Mouse (Mus musculus): ENCODE measurements around the gene Plxna4. TPM values are rescaled to one million over a fixed set of nuclear protein-coding genes. Genes with fewer than 3 reads are reported as not detected.

Plxna4 gene
- polyA plus RNA-seq, 1 experiment = 3.5 TPM

DNA sequence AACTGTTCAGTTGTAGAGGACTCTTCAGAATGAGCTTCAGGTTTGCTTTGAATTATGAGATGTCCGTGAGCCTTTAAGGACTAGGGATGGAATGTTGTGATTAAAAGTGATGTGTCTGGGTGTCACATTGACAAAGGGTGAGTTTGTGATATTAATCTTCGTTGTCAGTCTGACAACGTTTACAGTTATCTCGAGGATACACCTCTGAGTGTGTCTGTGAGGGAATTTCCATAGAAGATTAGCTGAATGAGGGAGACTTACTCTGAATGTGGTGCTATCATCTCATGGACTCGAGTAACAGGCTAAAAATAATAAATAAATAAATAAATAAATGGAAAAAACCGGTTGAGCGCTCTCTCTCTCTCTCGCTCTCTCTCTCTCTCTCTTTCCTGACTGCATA lies 122.9 kb downstream of the Plxna4 start:
- H3K4me1 ChIP-seq = peaks cover 64% of the 10 kb centered on the region
- peaks cover 3% of the 10 kb centered on the region; the same call in 1 of the 2 replicates for H3K9me3 ChIP-seq
- H3K36me3 ChIP-seq (replicated peaks; ENCODE audit: low read length) = peaks cover 6% of the 10 kb centered on the region
- peaks cover 9% of the 10 kb centered on the region for H3K27me3 ChIP-seq (replicated peaks)
- H3K4me3 ChIP-seq (replicated peaks) = no peak overlapping the region
- no peak for TF ChIP-seq GATA1 (IDR thresholded peaks at IDR 0.05; ENCODE audit: borderline replicate concordance, low read length)
- TF ChIP-seq FLI1 (IDR thresholded peaks at IDR 0.05; ENCODE audit: low read length) = no peak

- Histone ChIP-seq H3K27me3 (replicated peaks) (peaks cover 11% of the 10 kb centered on the region), H3K36me3 (replicated peaks; ENCODE audit: low read length) (peaks cover 10% of the 10 kb centered on the region), H3K4me1 (peaks cover 68% of the 10 kb centered on the region), H3K4me3 (replicated peaks) (no peak overlapping the region), H3K9me3 (peaks cover 3% of the 10 kb centered on the region; the same call in 1 of the 2 replicates)
- TF ChIP-seq GATA1 (IDR thresholded peaks at IDR 0.05; ENCODE audit: borderline replicate concordance, low read length) = no peak
- TF ChIP-seq FLI1 (IDR thresholded peaks at IDR 0.05; ENCODE audit: low read length) = no peak
Measured at GRCm38 (mm10) chr6:32464637-32465036, 123.4 kb downstream of the Plxna4 start.

DNA sequence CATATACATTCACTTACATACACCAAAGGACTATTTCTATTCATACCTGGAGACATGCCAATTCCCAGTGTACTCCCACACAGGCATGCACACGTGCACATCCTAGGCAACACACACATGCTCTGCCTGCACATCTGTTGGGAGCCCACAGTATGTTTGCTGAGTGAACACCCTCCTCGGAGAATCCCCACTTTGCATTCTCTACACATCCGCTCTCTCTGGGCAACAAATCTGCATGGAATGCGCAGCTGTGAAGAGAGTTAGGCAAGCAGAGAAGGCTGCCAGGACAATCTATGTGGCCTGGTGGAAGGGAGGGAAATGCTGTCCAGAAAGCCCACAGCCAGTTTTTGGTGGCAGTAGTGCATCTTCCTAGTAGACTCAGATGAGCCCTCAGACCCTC lies 123.9 kb downstream of the Plxna4 start:
- Histone ChIP-seq H3K4me1 (peaks cover 63% of the 10 kb centered on the region), H3K9me3 (peaks cover 3% of the 10 kb centered on the region; the same call in 1 of the 2 replicates), H3K27me3 (replicated peaks) (peaks cover 13% of the 10 kb centered on the region), H3K4me3 (replicated peaks) (peak overlapping the region; percentile 4), H3K36me3 (replicated peaks; ENCODE audit: low read length) (peaks cover 15% of the 10 kb centered on the region)
- TF ChIP-seq GATA1 (IDR thresholded peaks at IDR 0.05; ENCODE audit: borderline replicate concordance, low read length) (no peak), FLI1 (IDR thresholded peaks at IDR 0.05; ENCODE audit: low read length) (no peak)

DNA sequence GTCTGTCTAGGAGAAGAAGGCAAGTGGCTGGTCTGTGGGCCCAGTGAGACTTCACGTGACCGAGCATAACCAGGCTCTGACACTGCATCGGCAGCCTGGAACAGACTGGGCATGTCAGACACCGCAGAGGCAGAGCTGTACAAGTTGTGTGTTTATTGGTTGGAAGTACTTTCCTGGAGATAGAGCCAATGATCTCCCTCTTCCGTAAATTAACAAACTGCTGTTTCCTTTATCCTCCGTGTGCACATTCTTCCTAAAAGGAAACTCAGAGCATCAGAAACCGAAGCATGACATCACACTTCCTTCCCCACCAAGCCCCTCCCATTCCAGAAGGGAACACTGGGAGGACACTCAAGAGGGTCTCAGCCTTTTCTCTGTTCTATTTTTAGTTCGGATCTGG lies 127.6 kb downstream of the Plxna4 start:
- H3K4me1 ChIP-seq = peaks cover 52% of the 10 kb centered on the region

DNA sequence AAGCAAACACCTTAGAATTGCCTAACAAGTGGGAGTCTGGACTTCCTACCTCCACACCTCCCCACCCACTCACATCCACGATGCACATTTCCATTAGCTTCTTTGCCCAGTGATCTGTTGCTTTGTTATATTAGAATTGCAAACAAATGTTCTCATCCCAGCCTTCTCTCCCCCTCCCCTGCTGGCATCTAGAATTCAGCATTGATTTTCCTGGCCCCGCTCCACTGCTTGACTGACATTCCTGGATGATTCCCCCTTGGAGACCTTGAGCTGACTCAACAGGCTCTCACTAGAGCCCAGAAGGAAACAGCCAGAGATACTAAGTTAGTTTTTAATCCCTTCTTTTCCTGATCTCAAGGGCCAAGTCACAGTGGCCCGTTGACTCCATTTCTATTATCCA lies 131.4 kb downstream of the Plxna4 start:
- TF ChIP-seq FLI1 (IDR thresholded peaks at IDR 0.05; ENCODE audit: low read length) (no peak), GATA1 (IDR thresholded peaks at IDR 0.05; ENCODE audit: borderline replicate concordance, low read length) (no peak)
- Histone ChIP-seq H3K4me3 (replicated peaks) (no peak overlapping the region), H3K27me3 (replicated peaks) (peaks cover 13% of the 10 kb centered on the region), H3K36me3 (replicated peaks; ENCODE audit: low read length) (peaks cover 25% of the 10 kb centered on the region), H3K9me3 (no peaks in the 10 kb centered on the region), H3K4me1 (peaks cover 31% of the 10 kb centered on the region)

More for the DNA sequence above, 127.6 kb downstream of the Plxna4 start:
- TF ChIP-seq FLI1 (IDR thresholded peaks at IDR 0.05; ENCODE audit: low read length) (no peak), GATA1 (IDR thresholded peaks at IDR 0.05; ENCODE audit: borderline replicate concordance, low read length) (no peak)
- Histone ChIP-seq H3K36me3 (replicated peaks; ENCODE audit: low read length) (peaks cover 16% of the 10 kb centered on the region), H3K9me3 (peaks cover under 1% of the 10 kb centered on the region; the same call in 1 of the 2 replicates), H3K4me3 (replicated peaks) (peak overlapping the region; percentile 80), H3K27me3 (replicated peaks) (peaks cover 18% of the 10 kb centered on the region)

DNA sequence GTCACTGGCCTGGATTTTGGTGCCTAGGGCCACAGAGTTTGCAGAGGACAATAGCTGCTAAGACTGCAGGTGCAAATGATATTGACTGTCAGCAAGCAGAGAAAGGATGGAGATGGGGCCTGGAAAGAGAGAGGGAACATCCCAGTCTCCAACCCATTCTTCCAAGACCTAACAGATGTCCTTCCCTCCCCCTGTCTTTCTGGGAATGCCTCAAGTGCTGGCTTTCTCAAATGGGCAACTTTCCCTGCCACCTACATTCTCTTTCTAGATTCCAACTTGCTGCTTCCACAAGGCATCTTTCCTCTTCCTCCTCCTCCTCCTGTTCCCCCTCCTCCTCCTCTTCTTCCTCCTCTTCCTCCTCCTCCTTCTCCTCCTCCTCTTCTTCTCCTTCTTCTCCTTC lies 136.1 kb downstream of the Plxna4 start:
- TF ChIP-seq GATA1 (IDR thresholded peaks at IDR 0.05; ENCODE audit: borderline replicate concordance, low read length) (no peak), FLI1 (IDR thresholded peaks at IDR 0.05; ENCODE audit: low read length) (no peak)
- no peaks in the 10 kb centered on the region for H3K9me3 ChIP-seq
- peaks cover 9% of the 10 kb centered on the region; the same call in 1 of the 2 replicates for H3K4me1 ChIP-seq
- H3K27me3 ChIP-seq (replicated peaks) = peaks cover 6% of the 10 kb centered on the region
- H3K36me3 ChIP-seq (replicated peaks; ENCODE audit: low read length) = peaks cover 13% of the 10 kb centered on the region
- H3K4me3 ChIP-seq (replicated peaks) = no peak overlapping the region

DNA sequence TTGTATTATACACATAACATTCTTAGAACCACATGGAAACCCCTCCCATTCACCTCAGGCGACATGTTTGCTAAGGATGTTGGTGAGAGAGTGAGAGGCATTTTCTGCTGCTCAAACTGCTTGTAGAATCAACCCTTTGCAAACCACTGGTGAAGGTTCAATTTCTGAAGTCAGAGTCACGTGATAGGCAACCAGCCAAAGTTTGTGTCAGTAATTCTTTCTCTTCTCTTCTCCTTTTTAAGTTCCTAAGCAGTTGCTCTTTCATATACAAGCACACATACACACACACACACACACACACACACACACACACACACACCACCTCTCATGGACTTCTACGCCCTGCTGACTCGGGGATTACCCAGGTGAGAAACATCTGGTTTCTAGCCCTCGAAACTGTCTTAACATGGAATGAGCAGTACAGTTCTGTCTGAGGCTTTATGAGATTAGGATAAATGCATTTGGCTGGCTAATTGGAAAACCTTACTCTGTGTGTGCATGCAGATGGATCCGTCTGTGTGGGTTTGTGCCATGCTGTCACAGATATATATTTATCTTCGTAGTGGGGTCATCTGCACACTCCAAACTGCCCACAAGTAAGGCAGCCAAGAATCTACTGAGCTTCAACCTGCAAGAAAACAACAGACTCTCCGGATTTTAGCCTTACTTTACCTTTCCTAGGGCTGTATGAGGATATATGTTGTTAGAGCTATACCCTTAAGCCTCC lies 138.6 kb downstream of the Plxna4 start:
- peaks cover 13% of the 10 kb centered on the region for H3K36me3 ChIP-seq (replicated peaks; ENCODE audit: low read length)
- no peaks in the 10 kb centered on the region for H3K9me3 ChIP-seq
- TF ChIP-seq FLI1 (IDR thresholded peaks at IDR 0.05; ENCODE audit: low read length) = no peak
- TF ChIP-seq GATA1 (IDR thresholded peaks at IDR 0.05; ENCODE audit: borderline replicate concordance, low read length) = no peak
- H3K4me1 ChIP-seq = peaks cover 6% of the 10 kb centered on the region; the same call in 1 of the 2 replicates
- H3K27me3 ChIP-seq (replicated peaks) = peaks cover 7% of the 10 kb centered on the region
- H3K4me3 ChIP-seq (replicated peaks) = no peak overlapping the region

DNA sequence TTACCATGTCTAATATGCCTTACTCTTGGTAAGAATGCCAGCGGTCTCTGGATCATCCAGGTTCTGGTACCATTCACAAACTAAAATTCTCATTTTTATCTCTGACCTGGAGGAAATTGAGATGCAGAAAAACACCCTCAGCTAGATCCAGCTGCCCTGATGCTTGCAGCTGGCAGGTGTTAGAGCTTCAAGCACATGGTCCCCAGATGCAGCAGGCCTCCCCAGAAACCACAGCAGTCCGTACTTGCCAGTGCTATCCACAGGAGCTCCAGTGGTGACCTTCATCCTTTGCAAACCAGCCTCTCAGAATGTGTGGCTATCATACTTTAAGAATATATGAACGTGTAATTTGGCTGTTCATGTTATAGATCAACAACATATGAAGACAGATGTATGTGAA lies 139.2 kb downstream of the Plxna4 start:
- H3K27me3 ChIP-seq (replicated peaks) = peaks cover 7% of the 10 kb centered on the region
- TF ChIP-seq FLI1 (IDR thresholded peaks at IDR 0.05; ENCODE audit: low read length) (no peak), GATA1 (IDR thresholded peaks at IDR 0.05; ENCODE audit: borderline replicate concordance, low read length) (no peak)
- H3K4me3 ChIP-seq (replicated peaks) = no peak overlapping the region
- peaks cover 13% of the 10 kb centered on the region for H3K36me3 ChIP-seq (replicated peaks; ENCODE audit: low read length)
- peaks cover 6% of the 10 kb centered on the region; the same call in 1 of the 2 replicates for H3K4me1 ChIP-seq
- H3K9me3 ChIP-seq = no peaks in the 10 kb centered on the region

DNA sequence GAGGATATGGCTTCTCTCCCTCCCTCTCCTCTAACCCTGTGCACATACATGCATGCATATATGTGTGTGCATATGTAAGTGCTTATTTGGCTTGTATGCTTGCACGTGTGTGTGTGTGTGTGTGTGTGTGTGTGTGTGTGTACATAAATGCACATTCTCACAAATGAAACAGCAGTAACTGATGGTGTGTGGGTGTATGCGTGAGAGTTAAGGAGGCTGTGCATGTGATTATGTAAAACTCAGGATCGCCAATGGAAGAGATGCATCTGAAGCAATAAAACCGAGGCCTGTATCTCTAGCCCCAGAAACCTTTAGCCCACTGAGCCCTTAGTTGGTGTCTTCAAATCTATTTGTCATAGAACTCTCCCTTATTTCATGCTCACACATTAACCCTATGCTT lies 141.7 kb downstream of the Plxna4 start:
- peaks cover 3% of the 10 kb centered on the region; the same call in 1 of the 2 replicates for H3K4me1 ChIP-seq
- no peak overlapping the region for H3K4me3 ChIP-seq (replicated peaks)
- H3K9me3 ChIP-seq = no peaks in the 10 kb centered on the region
- peaks cover under 1% of the 10 kb centered on the region for H3K36me3 ChIP-seq (replicated peaks; ENCODE audit: low read length)
- peaks cover 9% of the 10 kb centered on the region for H3K27me3 ChIP-seq (replicated peaks)
- TF ChIP-seq GATA1 (IDR thresholded peaks at IDR 0.05; ENCODE audit: borderline replicate concordance, low read length) (no peak), FLI1 (IDR thresholded peaks at IDR 0.05; ENCODE audit: low read length) (no peak)

DNA sequence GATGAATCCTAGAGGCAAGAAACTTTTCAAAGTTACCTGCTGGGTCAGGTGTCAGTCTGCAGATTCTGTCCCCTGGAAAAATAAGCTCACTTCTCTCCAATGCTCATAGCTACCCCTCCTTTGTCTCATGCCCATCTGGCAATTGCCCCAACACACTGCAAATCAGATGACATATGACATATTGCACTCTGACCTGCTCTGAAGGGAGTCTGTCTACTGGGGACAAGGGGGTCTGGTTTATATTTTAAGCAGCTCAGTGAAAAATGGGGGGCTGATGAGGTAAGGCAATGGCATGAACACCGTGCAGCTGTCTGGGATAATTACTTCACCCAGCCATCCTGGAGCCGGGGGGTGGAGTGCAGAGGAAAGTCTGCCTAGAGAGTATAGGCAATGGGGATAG lies 142.7 kb downstream of the Plxna4 start:
- TF ChIP-seq FLI1 (IDR thresholded peaks at IDR 0.05; ENCODE audit: low read length) (no peak), GATA1 (IDR thresholded peaks at IDR 0.05; ENCODE audit: borderline replicate concordance, low read length) (no peak)
- Histone ChIP-seq H3K27me3 (replicated peaks) (peaks cover 9% of the 10 kb centered on the region), H3K4me3 (replicated peaks) (no peak overlapping the region), H3K4me1 (peaks cover 13% of the 10 kb centered on the region), H3K9me3 (no peaks in the 10 kb centered on the region), H3K36me3 (replicated peaks; ENCODE audit: low read length) (no peaks in the 10 kb centered on the region)
